Mouse (Mus musculus) forebrain, embryonic 16.5 days (tissue): ENCODE results near the gene Bcl7c. TPM values are rescaled to one million over a fixed set of nuclear protein-coding genes. Genes with fewer than 3 reads are reported as not detected.

Experiments
- ATAC-seq: fragments of 200-750 bp; cut with Nextera tagmentation; 2 replicates; pipeline ENCODE4 v1.8.0; 2017; ENCODE audit warnings: mild to moderate bottlenecking, moderate library complexity
- H3K27ac ChIP-seq: fragments of 300-500 bp; sonication (generic); 2 replicates; pipeline ENCODE4 v1.5.1; 2014; ENCODE audit warnings: low read length, control low read depth
- H3K27me3 ChIP-seq: fragments of 300-500 bp; sonication (generic); replicated peaks from 2 replicates; pipeline ENCODE4 v1.6.1; 2014; ENCODE audit warnings: low read length; ENCODE audit not compliant: control insufficient read depth, insufficient read depth
- H3K36me3 ChIP-seq: fragments of 300-500 bp; sonication (generic); 2 replicates; pipeline ENCODE4 v1.6.1; 2014; ENCODE audit not compliant: control insufficient read depth, insufficient read depth
- H3K4me1 ChIP-seq: fragments of 300-500 bp; sonication (generic); replicated peaks from 2 replicates; pipeline ENCODE4 v1.6.1; 2014; ENCODE audit warnings: low read length; ENCODE audit not compliant: control insufficient read depth, insufficient read depth
- H3K4me2 ChIP-seq: fragments of 300-500 bp; sonication (generic); 2 replicates; pipeline ENCODE4 v1.6.1; 2014; ENCODE audit warnings: mild to moderate bottlenecking, low read length, control low read depth
- H3K4me3 ChIP-seq: fragments of 300-500 bp; sonication (generic); replicated peaks from 2 replicates; pipeline ENCODE4 v1.5.1; 2014; ENCODE audit warnings: mild to moderate bottlenecking, low read length, control low read depth
- H3K9ac ChIP-seq: fragments of 300-500 bp; sonication (generic); replicated peaks from 2 replicates; pipeline ENCODE4 v1.6.1; 2014; ENCODE audit warnings: low read depth, low read length, control low read depth
- H3K9me3 ChIP-seq: fragments of 300-500 bp; sonication (generic); 2 replicates; pipeline ENCODE4 v1.6.1; 2016; ENCODE audit warnings: low read length; ENCODE audit not compliant: control insufficient read depth
- WGBS: fragments of 180-500 bp; shearing (Covaris S2); extraction: QIAGEN DNeasy Blood & Tissue Kit; methylation state at CpG from one replicate; pipeline ENCODE4 v1.1.7; 2014; 5-methylcytosine and 5-hydroxymethylcytosine counted together
- microRNA counts: library from miRNA; unstranded; fragments of <30 nt; microRNA quantifications from one replicate; lab custom pipeline; 2016
- microRNA-seq: library from miRNA; unstranded; fragments of <30 nt; microRNA quantifications from one replicate; pipeline ENCODE4, GENCODE M21; 2017
- polyA plus RNA-seq: library from polyadenylated mRNA; unstranded; fragments of >200 nt; fragmentation: Nextera tagmentation; extraction: Ambion mirVana; gene quantifications from 2 replicates; pipeline ENCODE4 v1.2.1, GENCODE M21; 2015

The Bcl7c gene
- polyA plus RNA-seq, 1 experiment from 2014 or later: 33.8 TPM

DNA sequence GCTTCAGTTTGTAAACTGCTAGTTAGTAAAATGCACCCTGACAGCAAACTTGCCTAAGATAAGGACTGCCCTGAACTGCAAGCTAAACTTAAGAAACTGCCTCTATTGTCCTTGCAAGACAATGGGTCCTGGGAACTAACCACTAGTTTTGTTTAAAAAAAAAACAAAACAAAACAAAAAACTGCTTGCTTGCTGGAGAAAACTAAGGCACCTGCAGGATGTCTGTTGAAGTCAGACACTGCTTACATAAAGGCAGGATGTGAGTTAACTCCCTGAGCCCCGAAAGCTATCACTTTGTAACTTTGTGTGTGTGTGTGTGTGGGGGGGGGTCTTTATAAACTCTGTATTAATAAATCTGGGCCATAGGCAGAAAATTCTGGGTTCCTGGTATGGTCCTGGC, 91.9 kb downstream of the Bcl7c start:
- H3K4me2 ChIP-seq: no peak overlapping the region
- ATAC-seq: no peak

DNA sequence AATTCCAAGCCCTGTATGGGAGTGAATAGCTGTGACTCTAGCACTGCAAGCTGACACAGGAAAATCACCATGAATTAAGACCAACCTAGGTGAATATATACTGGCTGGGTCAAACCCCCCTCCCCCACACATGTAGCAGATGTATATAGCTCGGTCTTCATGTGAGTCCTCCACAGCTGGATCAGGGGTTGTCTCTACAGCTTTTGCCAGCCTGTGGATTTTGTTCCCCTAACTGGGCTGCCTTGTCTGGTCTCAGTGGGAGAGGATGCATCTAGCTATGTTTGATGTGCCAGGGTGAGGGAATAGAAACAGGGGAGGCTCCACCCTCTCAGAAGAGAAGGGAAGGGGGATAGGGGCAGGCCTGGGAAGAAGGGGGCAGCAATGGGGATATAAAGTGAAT, 92.4 kb downstream of the Bcl7c start:
- WGBS: 59% methylated on average over 1 of the region's 1 CpGs
- Histone ChIP-seq H3K27ac (no peak overlapping the region), H3K9ac (no peak overlapping the region), H3K4me3 (no peak overlapping the region), H3K27me3 (no peaks in the 10 kb centered on the region), H3K9me3 (no peaks in the 10 kb centered on the region), H3K4me1 (peaks cover 25% of the 10 kb centered on the region), H3K4me2 (peak overlapping the region; percentile 90), H3K36me3 (peaks cover 8% of the 10 kb centered on the region)
- no peak for ATAC-seq

More for the DNA sequence above, 91.9 kb downstream of the Bcl7c start:
- WGBS: 84% methylated on average over 1 of the region's 1 CpGs
- Histone ChIP-seq H3K27ac (no peak overlapping the region), H3K36me3 (peaks cover 6% of the 10 kb centered on the region), H3K4me1 (peaks cover 25% of the 10 kb centered on the region), H3K4me3 (no peak overlapping the region), H3K27me3 (no peaks in the 10 kb centered on the region), H3K9me3 (no peaks in the 10 kb centered on the region), H3K9ac (no peak overlapping the region)

DNA sequence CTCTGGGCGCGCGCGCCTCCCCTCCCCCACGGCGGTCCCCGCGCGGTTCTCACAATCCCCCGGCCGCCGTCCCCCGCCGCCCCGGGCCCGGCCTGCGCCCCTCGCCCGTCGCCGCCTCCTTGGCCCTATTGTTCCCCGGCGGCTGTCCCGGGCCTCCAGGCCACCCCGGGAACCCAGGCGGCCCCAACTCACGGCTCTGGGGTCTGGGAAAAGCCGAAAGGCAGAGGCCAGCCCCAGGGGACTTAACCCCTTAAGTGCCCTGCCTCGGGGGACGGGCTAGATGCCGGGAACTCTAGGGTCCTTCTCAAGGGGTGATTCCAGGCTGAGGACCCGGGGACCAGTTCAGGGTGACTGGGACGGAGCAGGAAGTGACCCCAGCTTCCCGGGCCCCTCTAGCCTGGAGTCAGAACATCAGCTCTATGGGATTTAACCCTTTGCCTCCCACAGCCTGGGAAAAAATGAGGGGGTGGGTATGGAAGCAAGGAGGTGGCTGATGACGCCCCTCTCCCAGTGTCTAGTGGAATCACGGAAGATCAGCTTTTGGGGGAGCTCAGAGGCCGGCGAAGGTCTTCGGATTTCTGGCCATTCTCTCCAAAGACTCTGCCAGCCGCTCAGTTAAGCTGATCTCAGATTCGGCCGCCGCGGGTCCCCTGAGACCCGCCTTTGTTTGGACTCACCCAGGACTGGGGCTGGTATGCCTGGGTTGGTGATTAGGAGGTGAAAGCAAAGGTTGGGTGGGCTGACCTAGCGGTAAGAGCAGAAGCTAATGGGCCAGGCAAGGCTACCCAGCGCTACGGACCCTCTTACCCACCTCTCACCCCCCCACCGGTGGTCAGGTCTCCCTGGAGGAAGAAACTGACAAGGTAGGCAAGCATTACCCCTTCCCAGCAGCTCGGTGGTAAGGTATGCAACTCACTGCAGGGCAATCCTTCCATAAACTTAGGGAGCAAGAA, 93.6 kb downstream of the Bcl7c start, which contains the start of gene Zfp629:
Gene Zfp629 (minus strand): TSS at position 907 of the 953 bp plus-strand sequence.
- H3K27me3 ChIP-seq: no peaks in the 10 kb centered on the region
- H3K27ac ChIP-seq: peak within 1 kb of the TSS; percentile 72
- peak; percentile 92 for ATAC-seq
- under 1% methylated on average over 42 of the region's 50 CpGs for WGBS
- H3K36me3 ChIP-seq: peaks cover 18% of the 10 kb centered on the region
- peak within 1 kb of the TSS; percentile 90 for H3K4me2 ChIP-seq
- no peaks in the 10 kb centered on the region for H3K9me3 ChIP-seq
- H3K4me3 ChIP-seq: peak within 1 kb of the TSS; percentile 100
- H3K9ac ChIP-seq: peak within 1 kb of the TSS; percentile 95
- peaks cover 25% of the 10 kb centered on the region for H3K4me1 ChIP-seq

DNA sequence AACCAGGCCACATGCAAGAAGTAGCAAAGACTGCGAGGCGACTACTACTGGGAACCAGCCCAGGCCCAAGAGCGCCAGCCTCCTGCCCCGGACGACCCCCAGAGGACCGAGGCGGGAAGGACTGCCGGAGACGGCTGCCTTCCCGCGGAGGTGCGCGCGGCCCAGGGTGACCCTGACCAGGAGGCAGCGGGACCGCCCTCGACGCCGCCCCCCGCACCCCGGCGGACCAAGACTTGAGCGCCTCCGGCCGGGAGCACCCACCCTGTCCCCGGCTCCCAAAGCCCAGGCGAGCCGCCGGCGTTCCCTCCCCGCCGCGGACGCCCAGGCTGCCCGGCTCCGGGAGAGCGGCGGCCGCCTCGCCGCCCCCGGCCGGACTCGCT, 94.2 kb downstream of the Bcl7c start:
- Histone ChIP-seq H3K9me3 (no peaks in the 10 kb centered on the region), H3K4me1 (peaks cover 25% of the 10 kb centered on the region), H3K36me3 (peaks cover 22% of the 10 kb centered on the region), H3K9ac (peak overlapping the region; percentile 95), H3K4me2 (peak overlapping the region; percentile 90), H3K27ac (peak overlapping the region; percentile 72), H3K4me3 (peak overlapping the region; percentile 100), H3K27me3 (no peaks in the 10 kb centered on the region)
- WGBS: 0% methylated on average over 35 of the region's 44 CpGs
- peak; percentile 18; the same call in 1 of the 2 replicates for ATAC-seq

DNA sequence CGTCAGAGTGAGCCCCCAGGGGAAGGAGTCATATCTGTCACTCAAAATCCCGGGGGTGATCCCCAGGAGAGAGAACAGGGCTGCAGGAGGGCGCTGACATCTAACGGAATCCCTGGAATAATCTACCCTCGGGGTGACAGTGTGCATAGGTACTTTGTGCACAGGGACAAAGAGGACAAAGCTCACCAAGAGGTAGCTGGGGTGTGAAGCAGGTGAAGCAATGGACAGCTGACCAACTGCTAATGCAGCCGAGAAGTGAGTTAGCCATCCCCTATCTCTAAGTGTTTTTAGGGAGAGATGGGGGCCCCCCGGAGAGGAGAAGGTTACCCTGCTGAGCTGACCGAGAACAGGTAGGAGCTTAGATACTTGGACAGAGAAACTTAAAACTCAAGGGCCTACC, 94.6 kb downstream of the Bcl7c start:
- H3K4me1 ChIP-seq: peaks cover 25% of the 10 kb centered on the region
- 15% methylated on average over 8 of the region's 8 CpGs for WGBS
- H3K36me3 ChIP-seq: peaks cover 22% of the 10 kb centered on the region
- peak overlapping the region; percentile 100 for H3K4me3 ChIP-seq
- no peak for ATAC-seq
- H3K4me2 ChIP-seq: peak overlapping the region; percentile 90
- no peaks in the 10 kb centered on the region for H3K27me3 ChIP-seq
- H3K9ac ChIP-seq: peak overlapping the region; percentile 95
- no peak overlapping the region for H3K27ac ChIP-seq
- H3K9me3 ChIP-seq: no peaks in the 10 kb centered on the region

DNA sequence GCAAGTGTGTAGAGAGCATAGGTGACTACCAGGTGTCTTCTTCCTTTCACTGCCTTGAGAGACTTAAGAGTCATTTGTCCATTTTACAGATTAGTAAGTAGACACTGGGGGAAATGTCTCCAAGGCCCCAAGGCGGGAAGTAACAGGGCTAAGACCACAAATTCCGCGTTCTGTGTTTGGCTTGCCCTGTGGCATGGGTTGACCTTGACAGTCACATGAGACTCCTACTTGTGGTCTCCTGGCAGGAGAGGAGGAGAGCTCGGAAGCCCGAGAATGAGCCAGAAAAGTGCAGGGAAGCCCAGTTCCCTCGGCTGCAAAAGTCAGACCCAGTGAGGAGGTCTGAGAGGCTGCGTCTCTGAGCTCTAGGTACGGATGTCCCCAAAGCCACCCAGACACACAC, 95.2 kb downstream of the Bcl7c start:
- no peak for ATAC-seq
- no peak overlapping the region for H3K4me3 ChIP-seq
- no peak overlapping the region; the same call in 1 of the 2 replicates for H3K4me2 ChIP-seq
- 82% methylated on average over 8 of the region's 8 CpGs for WGBS
- H3K4me1 ChIP-seq: peaks cover 25% of the 10 kb centered on the region
- peaks cover 25% of the 10 kb centered on the region for H3K36me3 ChIP-seq
- H3K9ac ChIP-seq: no peak overlapping the region; the same call in 1 of the 2 replicates
- no peaks in the 10 kb centered on the region for H3K9me3 ChIP-seq
- H3K27ac ChIP-seq: no peak overlapping the region
- H3K27me3 ChIP-seq: no peaks in the 10 kb centered on the region

DNA sequence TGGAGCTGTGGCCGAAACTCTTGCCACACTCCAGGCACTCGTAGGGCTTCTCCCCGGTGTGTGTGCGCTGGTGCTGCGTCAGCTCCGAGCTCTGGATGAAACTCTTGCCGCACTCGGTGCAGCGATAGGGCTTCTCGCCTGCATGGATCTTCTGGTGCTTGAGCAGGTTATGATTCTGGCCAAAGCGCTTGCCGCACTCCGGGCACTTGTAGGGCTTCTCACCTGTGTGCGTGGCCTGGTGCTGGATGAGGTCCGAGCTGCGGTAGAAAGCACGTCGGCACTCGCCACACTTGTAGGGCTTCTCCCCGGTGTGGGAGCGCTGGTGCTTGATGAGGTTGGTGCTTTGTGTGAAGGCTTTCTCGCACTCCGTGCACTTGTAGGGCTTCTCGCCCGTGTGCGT, 97.2 kb downstream of the Bcl7c start:
- Histone ChIP-seq H3K4me1 (peaks cover 20% of the 10 kb centered on the region), H3K4me2 (no peak overlapping the region), H3K4me3 (no peak overlapping the region), H3K9ac (no peak overlapping the region), H3K36me3 (peaks cover 33% of the 10 kb centered on the region), H3K27me3 (no peaks in the 10 kb centered on the region), H3K27ac (no peak overlapping the region), H3K9me3 (no peaks in the 10 kb centered on the region)
- WGBS: 95% methylated on average over 26 of the region's 26 CpGs
- no peak for ATAC-seq

MicroRNAs encoded within 50 kb of the gene (microRNA counts, 519-probe panel; counts per million panel counts)
- microRNA mmu-miR-762 (lab: Ali Mortazavi, UCI): 2,043 counts per million, percentile 32 among the panel's probes with 10 or more counts

Small RNA genes lying within 50 kb of the gene (microRNA-seq; reads per million reads assigned to microRNA genes)
- not detected for gene Mir762

Other genes with a start within 250 kb of the Bcl7c start
- 42.8 and 45.3 TPM in 2 replicates for gene Prr14, start 249.3 kb downstream of the Bcl7c start, polyA plus RNA-seq
- gene Fbrs, start 229.7 kb downstream of the Bcl7c start, polyA plus RNA-seq: 10.2 and 11.8 TPM in 2 replicates
- 46.3 and 51.5 TPM in 2 replicates for gene Srcap, start 196.9 kb downstream of the Bcl7c start, polyA plus RNA-seq
- gene Gm42715, start 189.3 kb downstream of the Bcl7c start, polyA plus RNA-seq: 16.3 and 18.8 TPM in 2 replicates
- gene Tmem265, start 147.5 kb downstream of the Bcl7c start, polyA plus RNA-seq: 4.0 and 6.2 TPM in 2 replicates
- 65.2 and 65.7 TPM in 2 replicates for gene Phkg2, start 135.6 kb downstream of the Bcl7c start, polyA plus RNA-seq
- gene Ccdc189, start 120.3 kb downstream of the Bcl7c start, polyA plus RNA-seq: 10.0 and 10.3 TPM in 2 replicates
- gene Rnf40, start 120.2 kb downstream of the Bcl7c start, polyA plus RNA-seq: 54.1 and 62.7 TPM in 2 replicates
- gene Zfp629, start 93.1 kb downstream of the Bcl7c start, polyA plus RNA-seq: 19.4 and 20.4 TPM in 2 replicates
- gene Ctf1, start 3.8 kb upstream of the Bcl7c start, polyA plus RNA-seq: 3.5 and 4.5 TPM in 2 replicates
- 0.11 and 0.17 TPM in 2 replicates for gene Ctf2, start 23.2 kb upstream of the Bcl7c start, polyA plus RNA-seq
- 8.0 and 8.4 TPM in 2 replicates for gene Fbxl19, start 35.6 kb upstream of the Bcl7c start, polyA plus RNA-seq
- gene Orai3, start 60.9 kb upstream of the Bcl7c start, polyA plus RNA-seq: 9.5 and 9.6 TPM in 2 replicates
- 19.8 and 20.7 TPM in 2 replicates for gene Setd1a, start 67.7 kb upstream of the Bcl7c start, polyA plus RNA-seq
- gene Gm49388, start 76.7 kb upstream of the Bcl7c start, polyA plus RNA-seq: not detected in 2 replicates
- gene Hsd3b7, start 91.7 kb upstream of the Bcl7c start, polyA plus RNA-seq: 7.3 and 10.7 TPM in 2 replicates
- gene Stx4a, start 115.4 kb upstream of the Bcl7c start, polyA plus RNA-seq: 17.8 and 22.2 TPM in 2 replicates
- 37.9 and 50.8 TPM in 2 replicates for gene Stx1b, start 115.6 kb upstream of the Bcl7c start, polyA plus RNA-seq
- 14.4 and 15.4 TPM in 2 replicates for gene Zfp646, start 167.3 kb upstream of the Bcl7c start, polyA plus RNA-seq
- gene Zfp668, start 167.9 kb upstream of the Bcl7c start, polyA plus RNA-seq: 43.4 and 45.4 TPM in 2 replicates
- gene Prss53, start 182.0 kb upstream of the Bcl7c start, polyA plus RNA-seq: 0.87 and 1.3 TPM in 2 replicates
- not detected in 2 replicates for gene Gm21974, start 186.5 kb upstream of the Bcl7c start, polyA plus RNA-seq
- 63.9 and 74.4 TPM in 2 replicates for gene Vkorc1, start 186.7 kb upstream of the Bcl7c start, polyA plus RNA-seq
- gene Bckdk, start 195.1 kb upstream of the Bcl7c start, polyA plus RNA-seq: 79.4 and 81.7 TPM in 2 replicates
- 53.3 and 55.4 TPM in 2 replicates for gene Kat8, start 203.6 kb upstream of the Bcl7c start, polyA plus RNA-seq
- 0.19 and 0.32 TPM in 2 replicates for gene Prss8, start 221.2 kb upstream of the Bcl7c start, polyA plus RNA-seq
- 13.2 TPM in 2 replicates for gene Prss36, start 237.8 kb upstream of the Bcl7c start, polyA plus RNA-seq